Mouse (Mus musculus) intestine, embryonic 14.5 days (tissue): ENCODE results near the gene Rere. TPM values are rescaled to one million over a fixed set of nuclear protein-coding genes. Genes with fewer than 3 reads are reported as not detected.
"Not testable (repeated sequence)": the region's sequence is repeated elsewhere in the genome, so short reads cannot be mapped to it uniquely, and the experiment has no call there.

Experiments used
- ATAC-seq: fragments of 200-750 bp; cut with Nextera tagmentation; replicated peaks from 2 replicates; pipeline ENCODE4 v1.8.0; 2017; ENCODE audit warnings: low read depth, moderate number of reproducible peaks, moderate TSS enrichment, moderate library complexity; ENCODE audit not compliant: low FRiP score, low TSS enrichment
- DNase-seq: peaks from one replicate; pipeline ENCODE4 v3.0.0-alpha.2; 2018; ENCODE audit warnings: low spot score
- H3K27ac ChIP-seq: fragments of 300-500 bp; sonication (generic); 2 replicates; pipeline ENCODE4 v1.5.1; 2014; ENCODE audit warnings: low read depth, mild to moderate bottlenecking, control low read depth
- H3K27me3 ChIP-seq: fragments of 300-500 bp; sonication (generic); replicated peaks from 2 replicates; pipeline ENCODE4 v1.6.1; 2014; ENCODE audit warnings: low read length, control low read depth; ENCODE audit not compliant: control insufficient read depth, insufficient read depth
- H3K36me3 ChIP-seq: fragments of 300-500 bp; sonication (generic); 2 replicates; pipeline ENCODE4 v1.6.1; 2014; ENCODE audit warnings: low read length, control low read depth; ENCODE audit not compliant: control insufficient read depth, insufficient read depth
- H3K4me1 ChIP-seq: fragments of 300-500 bp; sonication (generic); replicated peaks from 2 replicates; pipeline ENCODE4 v1.6.1; 2014; ENCODE audit warnings: low read length, control low read depth, mixed read lengths; ENCODE audit not compliant: control insufficient read depth, insufficient read depth
- H3K4me2 ChIP-seq: fragments of 300-500 bp; sonication (generic); 2 replicates; pipeline ENCODE4 v1.6.1; 2014; ENCODE audit warnings: low read length
- H3K4me3 ChIP-seq: fragments of 300-500 bp; sonication (generic); 2 replicates; pipeline ENCODE4 v1.5.1; 2014; ENCODE audit warnings: low read depth, low read length, control low read depth, mixed read lengths
- H3K9ac ChIP-seq: fragments of 300-500 bp; sonication (generic); 2 replicates; pipeline ENCODE4 v1.6.1; 2014; ENCODE audit warnings: mild to moderate bottlenecking, low read length
- H3K9me3 ChIP-seq: fragments of 300-500 bp; sonication (generic); 2 replicates; pipeline ENCODE4 v1.6.1; 2016; ENCODE audit warnings: low read length, control low read depth; ENCODE audit not compliant: control insufficient read depth
- WGBS: fragments of 180-500 bp; shearing (Covaris S2); extraction: QIAGEN DNeasy Blood & Tissue Kit; methylation state at CpG from one replicate; pipeline ENCODE4 v1.1.7; 2014; 5-methylcytosine and 5-hydroxymethylcytosine counted together
- polyA plus RNA-seq: library from polyadenylated mRNA; unstranded; fragments of >200 nt; fragmentation: Nextera tagmentation; extraction: Ambion mirVana; gene quantifications from 2 replicates; pipeline ENCODE4 v1.2.1, GENCODE M21; 2014

Gene Rere
- polyA plus RNA-seq, 1 experiment from 2014 or later = 38.0 TPM

- Histone ChIP-seq H3K4me2 (no peak overlapping the region), H3K27me3 (no peaks in the 10 kb centered on the region), H3K9ac (no peak overlapping the region), H3K9me3 (no peaks in the 10 kb centered on the region), H3K4me1 (peaks cover 3% of the 10 kb centered on the region; the same call in 1 of the 2 replicates), H3K27ac (no peak overlapping the region), H3K36me3 (peaks cover 34% of the 10 kb centered on the region), H3K4me3 (no peak overlapping the region)
- DNase-seq (no peak), ATAC-seq (no peak)
- 58% methylated on average over 7 of the region's 7 CpGs for WGBS
Observed at GRCm38 (mm10) chr4:150531869-150532268, 250.4 kb downstream of the Rere start.

DNA sequence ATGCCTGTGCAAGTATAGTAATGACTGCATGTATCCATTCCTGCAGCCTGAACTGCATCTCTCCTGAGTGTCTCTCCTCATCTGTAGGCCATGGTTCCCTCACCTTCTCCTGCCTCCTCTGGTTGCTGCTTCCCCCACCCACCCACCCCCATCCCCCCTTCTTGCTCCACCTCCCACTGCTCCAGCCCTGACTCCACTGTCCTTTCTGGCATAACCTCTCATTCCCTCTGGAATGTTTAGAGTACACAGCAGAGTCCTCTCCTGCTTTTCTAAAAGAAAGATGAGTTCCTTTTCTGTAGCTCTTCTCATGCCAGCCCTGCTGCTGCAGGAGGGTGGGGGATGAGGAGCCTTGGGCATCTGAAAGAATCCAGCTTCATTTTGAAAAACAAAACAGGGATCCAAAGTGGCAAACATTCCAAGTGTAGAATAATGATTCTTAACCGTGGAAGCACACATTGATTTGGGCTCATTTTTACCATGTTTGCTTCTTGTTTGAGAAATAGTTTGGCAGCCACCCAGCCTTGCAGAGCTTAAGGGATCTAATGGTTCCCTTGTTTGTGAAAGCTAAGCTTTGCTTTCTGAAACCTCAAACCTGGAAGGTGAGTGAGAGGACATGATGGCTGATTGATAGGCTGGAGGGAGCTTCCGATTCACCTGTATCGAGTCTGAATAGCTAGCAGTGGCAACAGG, 255.5 kb downstream of the Rere start:
- peak overlapping the region; percentile 65 for H3K27ac ChIP-seq
- DNase-seq = no peak

DNA sequence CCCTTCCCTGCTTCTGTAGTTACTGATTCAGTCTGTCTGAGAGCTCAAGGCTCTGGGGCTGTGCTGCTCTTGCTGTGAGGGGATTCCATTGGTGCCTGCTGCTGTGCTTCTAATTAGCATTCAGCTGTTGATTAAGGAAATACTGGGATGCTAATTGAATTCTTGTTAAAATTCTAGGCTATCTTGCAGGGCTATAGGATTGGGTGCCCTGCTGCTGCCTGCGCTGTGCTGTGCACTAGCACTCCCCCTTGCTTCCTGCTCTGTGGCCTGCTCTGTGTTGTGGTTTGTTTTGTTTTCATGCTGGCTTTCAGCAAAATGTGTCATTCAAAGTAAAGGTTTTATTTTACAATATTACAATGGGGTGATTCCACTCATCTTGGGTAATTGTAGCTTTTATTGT, 258.4 kb downstream of the Rere start:
- Histone ChIP-seq H3K9me3 (no peaks in the 10 kb centered on the region), H3K27me3 (no peaks in the 10 kb centered on the region), H3K9ac (no peak overlapping the region), H3K36me3 (peaks cover 30% of the 10 kb centered on the region), H3K4me2 (no peak overlapping the region), H3K27ac (no peak overlapping the region), H3K4me3 (no peak overlapping the region), H3K4me1 (peaks cover 13% of the 10 kb centered on the region; the same call in 1 of the 2 replicates)
- DNase-seq (no peak), ATAC-seq (no peak)
- 85% methylated on average over 1 of the region's 1 CpGs for WGBS

More for the DNA sequence above, 255.5 kb downstream of the Rere start:
- peaks cover 9% of the 10 kb centered on the region; the same call in 1 of the 2 replicates for H3K4me1 ChIP-seq
- no peaks in the 10 kb centered on the region for H3K27me3 ChIP-seq
- ATAC-seq = no peak
- peaks cover 33% of the 10 kb centered on the region for H3K36me3 ChIP-seq
- H3K9me3 ChIP-seq = no peaks in the 10 kb centered on the region
- WGBS = 64% methylated on average over 3 of the region's 3 CpGs
- H3K4me2 ChIP-seq = no peak overlapping the region
- H3K4me3 ChIP-seq = no peak overlapping the region
- no peak overlapping the region for H3K9ac ChIP-seq

- WGBS = 61% methylated on average over 5 of the region's 5 CpGs
- no peak for ATAC-seq
- Histone ChIP-seq H3K27me3 (no peaks in the 10 kb centered on the region), H3K4me2 (no peak overlapping the region), H3K9ac (no peak overlapping the region), H3K9me3 (no peaks in the 10 kb centered on the region), H3K4me3 (no peak overlapping the region), H3K4me1 (peaks cover 13% of the 10 kb centered on the region; the same call in 1 of the 2 replicates), H3K27ac (no peak overlapping the region), H3K36me3 (peaks cover 23% of the 10 kb centered on the region)
- no peak for DNase-seq
Observed at GRCm38 (mm10) chr4:150540392-150541094, 259.1 kb downstream of the Rere start.

DNA sequence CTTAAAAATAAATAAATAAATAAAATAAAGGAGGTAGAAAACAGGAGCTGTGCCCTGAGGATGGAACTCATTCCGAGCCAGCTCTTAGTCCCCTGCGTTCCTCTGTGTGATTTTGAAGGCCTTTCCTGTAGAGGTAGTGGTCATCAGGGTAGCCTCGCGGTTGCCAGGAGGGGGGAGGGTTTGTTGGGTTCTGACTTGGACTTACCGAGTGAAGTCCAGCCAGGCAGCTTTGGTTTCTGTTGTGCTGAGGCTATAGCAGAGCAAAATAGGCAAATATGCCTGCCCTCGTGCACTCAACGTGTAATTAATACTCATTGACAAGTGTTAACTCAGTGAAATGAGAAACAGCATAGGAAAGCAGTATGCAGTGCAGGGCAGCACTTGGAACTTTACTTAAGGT, 262.8 kb downstream of the Rere start:
- H3K9me3 ChIP-seq = no peaks in the 10 kb centered on the region
- no peak for ATAC-seq
- peaks cover 19% of the 10 kb centered on the region; the same call in 1 of the 2 replicates for H3K36me3 ChIP-seq
- H3K9ac ChIP-seq = no peak overlapping the region
- 78% methylated on average over 7 of the region's 7 CpGs for WGBS
- 0 out of 2 replicates have a peak, but pooled peaks cover 4% of the 10 kb centered on the region for H3K4me1 ChIP-seq
- no peak overlapping the region for H3K4me2 ChIP-seq
- no peak overlapping the region for H3K4me3 ChIP-seq
- DNase-seq = no peak
- H3K27me3 ChIP-seq = no peaks in the 10 kb centered on the region
- peak overlapping the region; percentile 6; the same call in 1 of the 2 replicates for H3K27ac ChIP-seq

GRCm38 (mm10) chr4:150544652-150545258, 263.3 kb downstream of the Rere start:
- DNase-seq = peak; percentile 60
- H3K36me3 ChIP-seq = peaks cover 18% of the 10 kb centered on the region; the same call in 1 of the 2 replicates
- 0 out of 2 replicates have a peak, but pooled peaks cover 4% of the 10 kb centered on the region for H3K4me1 ChIP-seq
- H3K27me3 ChIP-seq = no peaks in the 10 kb centered on the region
- peak; percentile 36; the same call in 1 of the 2 replicates for ATAC-seq
- no peak overlapping the region for H3K4me3 ChIP-seq
- no peak overlapping the region for H3K9ac ChIP-seq
- H3K4me2 ChIP-seq = no peak overlapping the region
- WGBS = 56% methylated on average over 10 of the region's 10 CpGs
- H3K27ac ChIP-seq = peak overlapping the region; percentile 6; the same call in 1 of the 2 replicates
- H3K9me3 ChIP-seq = no peaks in the 10 kb centered on the region

GRCm38 (mm10) chr4:150545775-150546174, 264.3 kb downstream of the Rere start:
- WGBS = 90% methylated on average over 7 of the region's 7 CpGs

DNA sequence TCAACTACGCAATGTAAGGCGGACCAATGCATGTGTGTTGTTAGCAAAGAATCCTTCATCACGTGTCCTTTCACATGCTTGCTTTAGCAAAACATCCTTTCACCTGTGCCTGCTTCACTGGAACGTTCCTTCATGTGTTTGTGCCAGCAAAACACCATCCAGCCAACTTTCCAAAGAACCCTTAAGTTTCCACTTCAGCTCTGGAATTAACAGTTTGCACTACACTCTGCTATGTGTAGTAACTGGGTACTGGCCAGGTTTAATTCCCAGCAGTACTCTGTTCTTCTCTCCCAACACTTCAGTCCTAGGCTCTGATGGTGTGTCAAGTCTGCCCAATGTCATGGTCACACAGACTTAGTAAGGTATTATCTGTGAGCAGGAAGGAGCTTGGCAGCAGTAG, 264.9 kb downstream of the Rere start:
- 91% methylated on average over 4 of the region's 4 CpGs for WGBS

More at GRCm38 (mm10) chr4:150545775-150546174, 264.3 kb downstream of the Rere start:
- Histone ChIP-seq H3K27ac (no peak overlapping the region), H3K36me3 (peaks cover 24% of the 10 kb centered on the region; the same call in 1 of the 2 replicates), H3K9ac (no peak overlapping the region), H3K9me3 (no peaks in the 10 kb centered on the region), H3K4me3 (no peak overlapping the region), H3K4me2 (no peak overlapping the region), H3K27me3 (no peaks in the 10 kb centered on the region), H3K4me1 (0 out of 2 replicates have a peak, but pooled peaks cover 6% of the 10 kb centered on the region)
- no peak for DNase-seq
- ATAC-seq = no peak

More for the DNA sequence above, 264.9 kb downstream of the Rere start:
- H3K9me3 ChIP-seq, H3K4me1 ChIP-seq, H3K27ac ChIP-seq, H3K4me3 ChIP-seq, H3K4me2 ChIP-seq, H3K27me3 ChIP-seq, DNase-seq, ATAC-seq, H3K9ac ChIP-seq: not testable (repeated sequence)
- peaks cover 24% of the 10 kb centered on the region; the same call in 1 of the 2 replicates for H3K36me3 ChIP-seq
